Mouse (Mus musculus): ENCODE measurements around the gene Sgpp2.

DNA sequence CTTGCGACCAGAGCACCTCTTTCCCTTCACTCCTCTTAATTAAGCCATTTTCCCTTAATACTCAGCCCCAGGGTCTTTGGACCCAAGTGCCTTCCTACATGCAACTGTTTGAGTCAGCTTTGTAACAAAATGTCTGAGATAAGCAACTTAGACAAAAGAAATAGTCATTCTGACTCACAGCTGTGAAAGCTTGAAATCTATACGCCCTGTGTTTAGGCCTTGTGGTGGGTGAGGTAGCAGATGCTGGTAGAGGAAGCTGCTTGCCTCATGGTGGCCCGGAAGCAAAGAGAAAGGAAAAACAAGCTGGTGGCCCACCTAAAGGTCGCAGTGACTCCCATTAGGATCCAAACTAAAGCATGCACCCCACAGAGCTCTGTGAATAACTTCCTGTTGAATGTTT, 77.7 kb downstream of the Sgpp2 start:
- TF ChIP-seq CTCF (IDR thresholded peaks at IDR 0.05; ENCODE audit: low read depth, low read length) (no peak), GATA1 (IDR thresholded peaks at IDR 0.05; ENCODE audit: borderline replicate concordance, low read length) (no peak), TAL1 (conservative IDR thresholded peaks at IDR 0.05; ENCODE audit: low read depth, low read length) (no peak), POLR2AphosphoS5 (IDR thresholded peaks at IDR 0.05; ENCODE audit: insufficient replicate concordance, low read depth, low read length) (no peak)

Data from G1E (cell line).